Mouse (Mus musculus): ENCODE data around the gene Gucy2g.
A peak's percentile ranks its signal among the peaks of the same experiment; 100 is the strongest.
"Not testable (repeated sequence)": the region's sequence is repeated elsewhere in the genome, so short reads cannot be mapped to it uniquely, and the experiment has no call there.

Gucy2g gene

GRCm38 (mm10) chr19:55166741-55167140 lies 74.3 kb downstream of the Gucy2g start:
- DNase-seq (ENCODE audit: inconsistent age in 2 of 2, low spot score in 1 of 2), result no peak

- DNase-seq (ENCODE audit: inconsistent age in 2 of 2, low spot score in 1 of 2), result peak in 1 of 2 experiments; percentile 62
Measured at GRCm38 (mm10) chr19:55165954-55166353, 75.1 kb downstream of the Gucy2g start.

- peak; percentile 59 to 86 for DNase-seq (ENCODE audit: inconsistent age in 2 of 2, low spot score in 1 of 2)
Measured at GRCm38 (mm10) chr19:55165183-55165865, 75.7 kb downstream of the Gucy2g start.

- peak in 1 of 2 experiments; percentile 56 for DNase-seq (ENCODE audit: inconsistent age in 2 of 2, low spot score in 1 of 2)
Measured at GRCm38 (mm10) chr19:55164162-55164561, 76.9 kb downstream of the Gucy2g start.

DNA sequence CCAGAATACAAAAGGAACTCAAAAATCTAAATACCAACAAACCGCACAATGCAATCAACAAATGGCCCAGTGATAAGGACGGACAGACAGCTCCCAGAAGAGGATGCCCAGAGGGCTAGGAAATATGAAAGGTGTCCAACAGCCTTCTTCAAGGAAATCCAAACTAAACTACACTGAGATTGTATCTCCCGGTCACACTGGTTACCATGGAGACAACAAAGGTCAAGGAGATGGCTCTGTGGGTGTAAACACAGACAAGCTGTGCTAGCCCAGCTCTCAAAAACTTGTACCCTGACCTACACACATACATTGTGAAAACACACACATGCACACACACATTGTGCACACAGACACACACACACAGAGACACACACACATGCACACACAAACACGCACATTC lies 78.8 kb downstream of the Gucy2g start:
- peak in 1 of 2 experiments; percentile 68 for DNase-seq (ENCODE audit: inconsistent age in 2 of 2, low spot score in 1 of 2)

- DNase-seq (ENCODE audit: inconsistent age in 2 of 2, low spot score in 1 of 2), result no peak
Measured at GRCm38 (mm10) chr19:55159826-55160225, 81.2 kb downstream of the Gucy2g start.

DNA sequence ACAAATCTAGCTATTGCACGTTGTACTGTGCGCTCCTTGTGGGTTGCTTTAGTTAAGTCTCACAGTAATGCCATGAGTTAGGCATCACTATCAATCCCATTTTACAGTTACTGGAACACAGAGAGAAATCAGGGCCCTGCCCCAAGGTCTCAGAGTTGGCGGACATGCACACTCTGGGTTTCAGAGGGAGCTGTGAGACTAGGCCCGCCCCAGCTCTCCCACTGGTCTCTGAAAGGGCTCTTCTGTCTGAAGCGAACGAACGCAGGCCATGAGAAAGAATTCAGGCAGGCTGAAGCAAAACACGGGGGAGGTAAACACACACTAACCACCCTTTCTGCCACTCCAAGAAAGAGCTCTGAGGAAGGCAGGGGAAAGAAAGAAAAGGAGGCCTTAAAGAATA lies 82.4 kb downstream of the Gucy2g start:
- peak; percentile 67 to 82 for DNase-seq (ENCODE audit: inconsistent age in 2 of 2, low spot score in 1 of 2)

- peak; percentile 54 to 65 for DNase-seq (ENCODE audit: inconsistent age in 2 of 2, low spot score in 1 of 2)
Measured at GRCm38 (mm10) chr19:55157029-55157428, 84.0 kb downstream of the Gucy2g start.

- no peak for DNase-seq (ENCODE audit: inconsistent age in 2 of 2, low spot score in 1 of 2)
Measured at GRCm38 (mm10) chr19:55152983-55153382, 88.1 kb downstream of the Gucy2g start.

GRCm38 (mm10) chr19:55152274-55152673 lies 88.8 kb downstream of the Gucy2g start:
- not testable (repeated sequence) for DNase-seq (ENCODE audit: inconsistent age in 2 of 2, low spot score in 1 of 2)

- DNase-seq (ENCODE audit: inconsistent age in 2 of 2, low spot score in 1 of 2), result no peak
Measured at GRCm38 (mm10) chr19:55149646-55150045, 91.4 kb downstream of the Gucy2g start.

DNA sequence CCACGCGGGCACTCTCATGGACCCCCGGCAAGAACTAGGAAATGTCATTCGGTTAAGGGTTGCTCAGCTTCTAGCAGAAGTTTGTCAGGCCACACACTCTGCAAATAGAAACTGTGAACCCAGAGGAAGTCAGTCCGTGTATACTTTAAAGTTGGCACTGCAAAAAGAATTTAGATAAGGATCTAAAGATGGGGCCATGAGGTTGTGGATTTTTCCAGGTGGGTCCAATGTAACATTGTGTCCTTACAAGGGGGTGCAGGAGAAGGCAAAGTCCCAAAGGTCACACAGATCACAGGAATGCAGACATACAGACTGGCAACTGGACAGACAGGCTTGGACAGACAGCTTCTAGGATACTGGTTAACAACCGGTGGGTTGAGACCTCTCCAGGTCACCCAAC lies 92.9 kb downstream of the Gucy2g start:
- DNase-seq (ENCODE audit: inconsistent age in 2 of 2, low spot score in 1 of 2), result no peak

All from adrenal gland, adult (tissue).